Mouse (Mus musculus): ENCODE measurements around the gene Rfc4.

The Rfc4 gene

GRCm38 (mm10) chr16:23127673-23128375 lies at the start of gene Rfc4:
Gene Rfc4 (minus strand): TSS chr16:23127737.
- DNase-seq (ENCODE audit: low spot score in 2 of 2), result peak; percentile 89 to 90

DNA sequence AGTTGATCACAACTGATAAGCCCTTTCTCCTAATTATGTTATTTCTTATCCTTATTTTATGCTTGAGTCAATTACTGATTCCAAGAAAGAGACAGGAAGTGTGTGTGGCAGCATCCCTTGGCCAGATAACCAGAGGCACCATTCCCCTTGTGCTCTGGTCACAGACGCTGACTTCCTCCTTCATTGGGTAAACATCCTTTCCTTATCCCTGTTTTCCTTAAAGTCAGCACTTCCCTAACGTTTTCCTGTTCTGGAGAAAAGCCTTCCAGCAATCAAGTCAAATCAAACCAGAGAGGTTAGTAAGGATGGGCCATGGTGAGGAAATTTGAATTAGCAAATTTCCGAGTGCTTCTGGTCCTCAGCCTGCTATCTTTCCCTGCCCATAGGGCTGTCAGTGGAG lies 48.4 kb upstream of the Rfc4 start:
- no peak for DNase-seq (ENCODE audit: low spot score in 2 of 2)

- peak; percentile 40 to 42 for DNase-seq (ENCODE audit: low spot score in 2 of 2)
Measured at GRCm38 (mm10) chr16:23174855-23175254, 47.3 kb upstream of the Rfc4 start.

DNA sequence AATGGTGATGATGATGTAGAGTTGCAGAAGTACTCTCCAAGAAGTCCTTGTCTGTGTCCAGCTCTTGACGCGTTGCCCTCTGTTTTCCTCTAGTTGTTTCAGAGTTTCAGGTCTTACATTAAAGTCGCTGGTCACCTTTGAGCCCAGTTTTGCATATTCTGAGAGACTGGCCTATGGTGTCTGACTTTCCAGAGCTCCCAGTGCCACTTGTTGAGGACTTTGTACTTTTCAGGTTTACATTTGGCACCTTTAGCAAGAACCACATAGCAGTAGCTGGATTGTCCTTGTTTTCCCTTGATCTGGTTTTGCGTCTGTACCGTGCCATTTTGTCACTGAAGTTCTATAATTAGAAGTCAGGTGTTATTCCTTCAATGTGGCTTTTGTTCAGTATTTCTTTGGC lies 46.4 kb upstream of the Rfc4 start:
- no peak for DNase-seq (ENCODE audit: low spot score in 2 of 2)

- DNase-seq (ENCODE audit: low spot score in 2 of 2), result no peak
Measured at GRCm38 (mm10) chr16:23170813-23171212, 43.3 kb upstream of the Rfc4 start.

- DNase-seq (ENCODE audit: low spot score in 2 of 2), result no peak
Measured at GRCm38 (mm10) chr16:23167079-23167478, 39.5 kb upstream of the Rfc4 start.

DNA sequence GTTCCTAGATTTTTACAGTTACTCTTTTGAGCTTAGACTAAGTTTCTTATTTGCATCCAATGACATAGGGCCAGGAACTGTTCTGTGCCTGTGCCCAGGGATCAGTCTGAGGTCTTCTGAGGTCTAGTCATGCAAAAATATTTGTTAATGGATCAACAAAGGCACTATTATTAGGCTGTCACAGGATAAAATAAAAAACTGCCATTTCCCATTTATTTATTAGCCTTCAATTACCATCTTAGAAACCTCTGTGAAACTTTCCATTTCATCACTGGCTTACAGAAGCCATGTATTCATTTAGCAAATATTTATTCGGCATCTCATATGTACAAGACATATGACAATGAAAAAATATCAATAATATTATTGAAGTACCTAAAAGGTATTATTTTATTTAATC lies 39.1 kb upstream of the Rfc4 start:
- no peak for DNase-seq (ENCODE audit: low spot score in 2 of 2)

- DNase-seq (ENCODE audit: low spot score in 2 of 2), result peak; percentile 26 to 43
Measured at GRCm38 (mm10) chr16:23165441-23165840, 37.9 kb upstream of the Rfc4 start.

DNA sequence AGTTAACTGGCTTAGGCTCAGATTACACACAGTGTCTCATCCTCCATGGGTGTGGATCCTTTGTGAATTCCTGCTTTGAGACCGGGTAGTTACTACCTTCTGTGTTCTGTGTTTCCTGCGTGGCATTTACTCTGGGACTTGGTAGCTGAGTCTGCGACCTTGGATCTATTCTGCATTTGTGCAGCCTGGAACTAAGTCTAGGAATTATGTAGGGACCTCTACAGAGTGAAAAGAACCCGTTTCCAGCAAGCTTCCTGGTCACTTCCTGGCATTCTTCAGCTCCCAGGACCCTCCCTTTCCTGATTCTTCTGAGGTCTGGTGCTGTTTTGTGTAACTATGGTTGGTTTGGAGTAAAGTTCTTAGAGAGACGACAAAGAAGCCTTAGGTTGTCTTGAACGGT lies 36.9 kb upstream of the Rfc4 start:
- DNase-seq (ENCODE audit: low spot score in 2 of 2), result no peak

DNA sequence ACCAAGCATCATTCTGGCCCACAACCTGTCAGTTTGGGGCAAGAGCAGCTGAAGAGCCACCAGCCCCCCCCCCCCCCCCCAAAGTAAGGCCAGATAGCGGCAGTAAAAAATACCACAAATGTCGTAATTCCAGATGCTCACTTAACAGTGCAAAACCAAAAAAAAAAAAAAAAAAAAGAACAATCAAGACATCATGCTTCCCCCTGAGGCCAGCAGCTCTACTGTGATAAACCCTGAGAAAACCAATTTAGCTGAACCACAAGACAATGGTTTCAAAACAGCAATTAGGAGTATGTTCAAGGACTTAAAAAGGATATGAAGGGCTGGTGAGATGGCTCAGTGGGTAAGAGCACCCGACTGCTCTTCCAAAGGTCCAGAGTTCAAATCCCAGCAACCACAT lies 34.6 kb upstream of the Rfc4 start:
- DNase-seq (ENCODE audit: low spot score in 2 of 2), result no peak

GRCm38 (mm10) chr16:23159749-23160148 lies 32.2 kb upstream of the Rfc4 start:
- no peak for DNase-seq (ENCODE audit: low spot score in 2 of 2)

GRCm38 (mm10) chr16:23158957-23159356 lies 31.4 kb upstream of the Rfc4 start:
- DNase-seq (ENCODE audit: low spot score in 2 of 2), result no peak

GRCm38 (mm10) chr16:23158292-23158691 lies 30.8 kb upstream of the Rfc4 start:
- DNase-seq (ENCODE audit: low spot score in 2 of 2), result no peak

DNA sequence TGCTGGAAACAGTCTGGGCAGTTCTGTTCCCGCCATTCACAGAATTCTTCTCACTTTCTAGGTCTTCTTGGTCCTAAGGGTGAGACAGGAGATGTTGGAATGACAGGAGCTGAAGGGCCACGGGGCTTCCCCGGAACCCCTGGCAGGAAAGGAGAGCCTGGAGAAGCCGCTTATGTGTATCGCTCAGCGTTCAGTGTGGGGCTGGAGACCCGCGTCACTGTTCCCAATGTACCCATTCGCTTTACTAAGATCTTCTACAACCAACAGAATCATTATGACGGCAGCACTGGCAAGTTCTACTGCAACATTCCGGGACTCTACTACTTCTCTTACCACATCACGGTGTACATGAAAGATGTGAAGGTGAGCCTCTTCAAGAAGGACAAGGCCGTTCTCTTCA lies 29.5 kb upstream of the Rfc4 start:
- no peak for DNase-seq (ENCODE audit: low spot score in 2 of 2)

DNA sequence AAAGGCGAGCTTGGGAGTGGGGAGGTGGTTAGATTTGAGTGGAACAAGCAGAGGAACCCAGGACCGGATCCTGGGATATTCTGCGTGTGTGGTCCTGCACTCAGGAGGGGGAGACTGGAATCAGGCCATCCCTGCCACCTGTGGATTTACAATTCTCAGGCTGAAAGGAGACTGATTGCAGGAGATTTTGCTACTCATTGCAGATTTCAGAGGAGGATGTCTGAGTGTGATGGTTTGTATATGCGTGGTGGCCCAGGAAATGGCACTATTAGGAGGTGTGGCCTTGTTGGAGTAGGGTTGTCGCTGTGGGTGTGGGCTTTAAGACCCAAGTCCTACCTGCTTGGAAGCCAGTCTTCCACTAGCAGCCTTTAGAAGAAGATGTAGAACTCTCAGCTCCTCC lies 26.7 kb upstream of the Rfc4 start:
- DNase-seq (ENCODE audit: low spot score in 2 of 2), result no peak

DNA sequence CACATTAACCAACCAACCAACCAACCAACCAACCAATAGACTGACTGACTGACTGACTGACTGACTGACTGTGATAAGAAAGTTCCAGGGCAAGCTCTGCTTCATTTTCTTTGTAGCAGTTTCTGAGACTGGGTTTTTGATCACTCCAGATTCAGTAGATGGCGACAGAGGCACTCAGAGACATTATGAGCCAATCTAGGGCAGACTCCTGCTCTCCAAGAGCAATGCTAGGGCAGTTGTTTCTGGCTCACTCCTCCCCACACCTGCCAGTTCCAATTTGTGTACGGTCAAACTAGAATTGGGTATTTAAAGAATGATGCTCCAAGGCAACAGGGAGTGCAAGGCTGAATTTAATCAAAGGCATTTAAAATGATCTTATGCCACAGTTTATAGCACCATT lies 23.9 kb upstream of the Rfc4 start:
- DNase-seq (ENCODE audit: low spot score in 2 of 2), result peak; percentile 38 to 56

GRCm38 (mm10) chr16:23149396-23149795 lies 21.9 kb upstream of the Rfc4 start:
- no peak for DNase-seq (ENCODE audit: low spot score in 2 of 2)

DNA sequence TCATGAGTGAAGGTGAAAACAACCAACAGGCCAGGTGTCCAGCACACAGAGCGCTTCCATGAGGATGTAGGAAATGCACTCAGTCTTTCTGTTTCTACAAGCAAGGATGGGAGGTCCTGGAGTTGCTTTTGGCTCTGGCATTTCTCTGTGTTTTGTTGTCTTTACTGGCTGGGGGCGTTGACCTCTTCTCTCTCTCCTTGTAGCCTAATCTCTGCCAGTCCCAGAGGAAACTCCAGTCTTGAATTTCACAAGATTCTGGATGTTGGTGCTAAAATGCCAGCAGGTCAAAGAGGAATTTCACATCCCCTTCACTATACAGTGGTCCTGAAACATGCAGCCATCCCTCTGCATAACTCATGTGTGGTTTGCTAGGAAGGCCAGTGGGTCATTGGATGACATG lies 21.4 kb upstream of the Rfc4 start:
- DNase-seq (ENCODE audit: low spot score in 2 of 2), result no peak

GRCm38 (mm10) chr16:23146280-23146679 lies 18.7 kb upstream of the Rfc4 start, which contains the start of gene Adipoq:
Gene Adipoq (plus strand): TSS chr16:23146536.
- DNase-seq (ENCODE audit: low spot score in 2 of 2), result no peak

- DNase-seq (ENCODE audit: low spot score in 2 of 2), result no peak
Measured at GRCm38 (mm10) chr16:23145211-23145610, 17.7 kb upstream of the Rfc4 start.

DNA sequence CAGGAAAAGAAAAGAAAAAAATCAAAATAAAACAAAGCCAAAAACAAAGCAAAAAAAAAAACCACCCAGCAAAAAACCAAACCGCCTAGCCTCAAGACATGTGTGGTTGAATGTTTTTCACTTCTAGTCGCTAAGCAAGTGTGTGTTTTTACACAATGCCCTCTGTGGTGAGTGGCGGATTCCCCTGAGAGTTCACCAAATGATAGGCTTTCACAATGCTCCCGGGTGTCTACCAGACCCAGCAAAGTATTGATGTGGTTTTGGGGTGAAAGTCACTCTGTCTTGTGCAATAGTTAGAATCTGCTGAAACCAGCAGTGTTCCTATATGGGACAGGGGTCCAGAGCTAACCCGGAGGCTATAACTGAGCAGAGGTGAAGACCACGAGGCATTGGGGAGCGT lies 16.8 kb upstream of the Rfc4 start:
- peak; percentile 67 to 77 for DNase-seq (ENCODE audit: low spot score in 2 of 2)

GRCm38 (mm10) chr16:23140911-23141310 lies 13.4 kb upstream of the Rfc4 start:
- peak; percentile 52 to 68 for DNase-seq (ENCODE audit: low spot score in 2 of 2)

- DNase-seq (ENCODE audit: low spot score in 2 of 2), result no peak
Measured at GRCm38 (mm10) chr16:23136406-23136970, 9.0 kb upstream of the Rfc4 start.

Data from spleen, postnatal 36 days (tissue).